Mouse (Mus musculus): ENCODE data around the gene Senp3. TPM values are rescaled to one million over a fixed set of nuclear protein-coding genes. Genes with fewer than 3 reads are reported as not detected.
A peak's percentile ranks its signal among the peaks of the same experiment; 100 is the strongest.
"Not testable (repeated sequence)": the region's sequence is repeated elsewhere in the genome, so short reads cannot be mapped to it uniquely, and the experiment has no call there.

Gene Senp3
- total RNA-seq (2021): 100 to 1,000 TPM; 101 to 122 TPM

DNA sequence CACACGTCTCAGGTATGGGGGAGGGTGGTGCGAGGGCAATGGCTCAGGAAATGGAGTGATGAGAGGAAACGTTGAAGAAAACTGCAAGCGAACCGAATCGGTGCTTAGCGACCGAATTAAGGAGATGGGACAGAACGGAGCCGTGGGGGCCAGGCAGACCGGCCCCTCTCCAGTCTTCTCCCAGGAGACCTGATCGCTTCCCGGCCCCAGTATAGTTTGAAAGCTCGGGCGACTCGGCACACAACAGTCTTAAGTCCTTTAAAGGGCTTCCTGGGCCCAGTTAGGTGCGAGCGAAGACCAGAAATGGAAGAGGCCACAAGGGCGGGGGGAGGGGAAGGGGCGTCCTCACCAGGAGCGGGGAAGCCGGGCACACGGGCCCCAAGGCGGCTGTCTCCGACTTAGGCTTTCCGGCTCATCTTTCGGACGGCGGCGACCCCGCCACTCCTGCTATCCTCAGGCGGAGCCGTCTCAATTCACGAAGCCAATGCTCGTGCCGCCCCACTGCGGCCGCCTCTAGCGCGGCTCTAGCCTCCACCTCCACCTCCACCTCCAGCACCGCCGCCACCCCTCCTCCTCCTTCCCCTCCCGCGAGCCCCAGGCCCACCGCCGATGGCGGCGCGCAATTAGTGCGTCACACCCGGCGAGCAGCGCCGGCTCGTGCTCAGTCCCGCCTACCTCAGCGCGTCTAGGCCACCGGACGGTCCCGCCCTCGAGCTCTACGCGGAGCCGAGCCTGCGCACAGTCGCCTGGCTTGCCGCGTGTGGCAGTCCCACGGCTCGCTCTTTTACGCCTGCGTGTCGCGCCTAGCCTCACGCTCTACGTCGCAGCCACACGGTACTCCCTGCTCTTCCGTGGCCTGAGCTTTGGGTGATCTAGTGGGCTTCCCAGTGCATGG is at the start of gene Senp3:
Gene Senp3, minus strand, starts transcription at position 771 of the 895 bp plus-strand sequence.
- DNase-seq: peak; percentile 97 to 98

- not testable (repeated sequence) for DNase-seq
These were observed 49.5 kb upstream of the Senp3 start for GRCm38 (mm10) chr11:69731408-69731807.

- DNase-seq: no peak
These were observed 47.2 kb upstream of the Senp3 start for GRCm38 (mm10) chr11:69729063-69729462.

- no peak for DNase-seq
These were observed 44.1 kb upstream of the Senp3 start for GRCm38 (mm10) chr11:69725951-69726350.

DNA sequence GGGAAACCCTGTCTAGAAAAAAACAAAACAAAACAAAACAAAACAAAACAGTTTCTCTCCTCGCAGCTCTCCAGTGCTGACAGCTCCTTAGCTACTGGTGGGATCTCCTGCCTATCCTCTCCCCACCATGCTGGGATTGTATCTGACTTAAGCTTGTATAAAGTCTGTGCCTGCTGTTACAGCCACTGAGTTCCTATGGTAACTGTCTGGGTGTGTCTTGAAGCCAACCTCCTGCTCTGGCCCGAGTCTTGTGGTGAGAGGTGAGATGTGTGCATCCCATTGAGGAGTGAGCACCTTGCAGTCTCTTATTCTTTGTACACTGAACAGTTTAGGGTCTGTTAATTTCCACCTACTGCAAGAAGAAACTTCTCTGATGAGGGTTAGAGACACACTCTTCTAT is 41.2 kb upstream of the Senp3 start:
- no peak for DNase-seq

DNA sequence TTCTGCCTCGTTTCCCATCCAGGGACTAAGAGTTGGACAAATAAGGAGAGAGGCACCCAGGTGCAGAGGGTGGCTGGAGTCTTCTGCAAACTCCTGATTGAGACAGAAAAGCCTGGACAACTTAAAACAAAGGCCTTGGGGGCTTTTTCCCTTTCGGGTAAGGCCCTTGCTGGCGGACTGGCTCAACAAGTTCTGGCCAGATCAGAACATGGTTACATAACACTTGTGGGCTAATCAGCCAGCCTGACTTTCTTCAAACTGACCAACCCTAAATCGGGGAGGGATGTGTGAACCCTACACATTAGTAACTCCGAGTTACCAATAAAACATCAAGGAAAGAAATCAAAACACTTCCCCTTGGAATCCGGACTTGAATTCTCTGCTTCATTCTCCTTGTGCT is 39.0 kb upstream of the Senp3 start:
- no peak for DNase-seq

DNA sequence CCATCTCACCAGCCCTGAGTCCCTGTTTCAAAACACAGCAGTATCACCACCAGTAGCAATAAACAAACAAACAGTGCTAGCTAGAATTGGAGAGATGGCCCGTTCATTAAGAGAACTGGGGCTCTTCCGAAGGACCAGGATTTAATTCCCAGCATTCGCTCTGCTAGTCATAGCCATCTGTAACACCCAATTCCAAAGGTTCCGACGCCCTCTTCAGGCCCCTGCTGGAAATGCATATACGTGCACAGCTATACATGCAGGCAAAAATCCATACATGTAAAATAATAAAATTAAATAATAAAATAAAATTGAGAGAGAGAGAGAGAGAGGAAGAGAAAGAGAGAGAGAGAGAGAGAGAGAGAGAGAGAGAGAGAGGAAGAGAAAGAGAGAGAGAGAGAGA is 37.5 kb upstream of the Senp3 start:
- DNase-seq: no peak

DNA sequence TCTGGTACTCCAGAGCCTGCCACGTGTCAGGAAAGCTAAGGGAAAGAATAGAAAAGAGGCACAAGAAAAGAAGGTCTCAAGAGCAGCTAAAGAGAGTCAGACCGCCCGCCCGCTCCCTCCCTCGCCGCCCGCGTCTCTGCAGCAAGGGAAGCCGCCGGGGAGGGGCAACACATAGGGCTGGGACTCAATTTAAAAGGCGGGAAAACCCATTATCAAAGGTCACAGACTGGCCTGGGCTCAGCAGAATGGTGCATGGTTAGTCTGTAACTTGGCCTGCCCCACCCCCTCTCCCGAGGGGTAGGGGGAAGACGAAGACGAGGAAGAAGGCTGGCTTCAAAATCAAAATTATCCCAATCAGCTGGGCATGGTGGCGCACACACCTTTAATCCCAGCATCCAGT is 36.8 kb upstream of the Senp3 start:
- DNase-seq: no peak

GRCm38 (mm10) chr11:69716953-69717352 is 35.1 kb upstream of the Senp3 start:
- DNase-seq: no peak

GRCm38 (mm10) chr11:69715929-69716328 is 34.0 kb upstream of the Senp3 start:
- DNase-seq: no peak

DNA sequence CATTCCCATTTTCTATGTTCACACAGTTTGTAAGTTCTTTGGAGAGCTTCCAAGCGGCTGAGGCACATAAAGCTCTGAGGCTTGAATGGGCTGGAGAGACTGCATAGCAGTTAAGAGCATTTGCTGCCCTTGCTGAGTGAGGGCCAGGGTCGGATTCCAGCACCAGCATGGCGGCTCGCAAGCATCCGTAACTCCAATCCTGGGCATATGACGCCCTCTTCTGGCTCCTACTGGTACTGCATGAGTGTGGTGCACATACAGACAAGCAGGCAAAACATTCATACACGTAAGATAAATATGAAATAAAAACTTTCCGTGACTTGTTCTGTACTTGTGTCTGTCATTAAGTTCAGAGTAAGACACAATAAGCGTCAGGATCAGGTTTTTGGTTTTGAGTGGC is 33.6 kb upstream of the Senp3 start:
- DNase-seq: no peak

GRCm38 (mm10) chr11:69714636-69715329 is 32.9 kb upstream of the Senp3 start:
- no peak for DNase-seq

- DNase-seq: no peak
These were observed 31.2 kb upstream of the Senp3 start for GRCm38 (mm10) chr11:69712954-69713672.

DNA sequence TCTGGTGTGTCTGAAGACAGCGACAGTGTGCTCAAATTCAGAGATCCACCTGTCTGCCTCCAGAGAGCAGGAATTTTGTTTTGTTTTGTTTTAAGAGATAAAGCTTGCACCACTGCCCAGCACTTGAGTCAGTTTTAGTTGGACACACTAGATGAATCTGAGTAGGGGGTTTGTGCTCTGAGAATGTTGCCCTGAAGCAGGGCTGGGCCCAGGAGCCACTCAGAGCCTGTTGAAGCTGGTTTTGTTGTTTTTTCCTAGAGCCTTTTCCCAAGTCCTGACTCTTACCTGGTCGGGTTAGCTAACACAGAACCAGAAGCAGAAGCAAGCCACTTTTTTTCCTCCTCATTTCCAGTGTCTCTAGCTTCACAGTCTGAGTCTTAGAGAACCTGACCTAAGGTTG is 29.2 kb upstream of the Senp3 start:
- no peak for DNase-seq

GRCm38 (mm10) chr11:69710470-69710869 is 28.6 kb upstream of the Senp3 start:
- DNase-seq: no peak

DNA sequence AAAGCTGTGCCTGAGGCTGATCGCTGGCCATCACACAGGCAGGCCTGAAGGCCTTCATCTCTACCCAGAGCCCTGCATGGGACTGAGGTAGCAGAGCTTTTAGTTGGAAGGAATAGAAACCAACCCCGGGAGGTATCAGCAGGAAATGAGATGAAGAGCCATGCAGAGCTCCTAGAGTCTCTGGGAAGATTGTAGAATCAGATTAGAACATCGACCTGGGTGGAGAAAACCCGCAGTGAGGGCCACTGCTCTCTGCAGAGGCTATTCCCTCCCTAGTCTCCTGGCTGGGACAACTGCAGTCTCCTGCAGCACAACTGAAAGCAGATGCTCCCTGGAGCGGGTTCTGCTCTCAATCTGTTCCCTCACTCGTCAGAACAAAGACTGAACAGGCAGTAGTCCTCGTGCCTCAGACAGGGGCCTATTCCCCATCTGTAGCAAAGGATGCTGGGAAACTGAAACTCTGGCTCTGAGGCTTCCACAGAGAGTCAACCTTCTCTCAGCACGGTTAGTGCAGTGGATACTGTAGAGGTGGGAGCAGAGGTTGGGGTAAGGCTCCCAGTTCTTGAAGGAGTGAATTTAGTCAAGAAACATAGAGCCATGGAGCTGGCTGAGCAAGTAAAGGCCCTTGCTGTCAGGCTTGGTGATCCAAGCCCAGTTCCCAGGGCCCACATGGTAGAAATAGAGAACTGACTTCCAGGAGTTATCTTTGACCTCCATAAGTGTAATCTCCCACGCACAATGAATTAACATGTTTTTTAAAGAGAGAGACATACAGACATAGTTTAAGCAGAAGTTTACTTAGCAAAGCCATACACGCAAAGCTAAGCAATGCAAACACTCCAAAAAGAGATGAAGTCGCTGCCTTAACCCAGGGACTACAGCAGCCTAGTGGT is 27.9 kb upstream of the Senp3 start:
- DNase-seq: peak; percentile 27 to 30

DNA sequence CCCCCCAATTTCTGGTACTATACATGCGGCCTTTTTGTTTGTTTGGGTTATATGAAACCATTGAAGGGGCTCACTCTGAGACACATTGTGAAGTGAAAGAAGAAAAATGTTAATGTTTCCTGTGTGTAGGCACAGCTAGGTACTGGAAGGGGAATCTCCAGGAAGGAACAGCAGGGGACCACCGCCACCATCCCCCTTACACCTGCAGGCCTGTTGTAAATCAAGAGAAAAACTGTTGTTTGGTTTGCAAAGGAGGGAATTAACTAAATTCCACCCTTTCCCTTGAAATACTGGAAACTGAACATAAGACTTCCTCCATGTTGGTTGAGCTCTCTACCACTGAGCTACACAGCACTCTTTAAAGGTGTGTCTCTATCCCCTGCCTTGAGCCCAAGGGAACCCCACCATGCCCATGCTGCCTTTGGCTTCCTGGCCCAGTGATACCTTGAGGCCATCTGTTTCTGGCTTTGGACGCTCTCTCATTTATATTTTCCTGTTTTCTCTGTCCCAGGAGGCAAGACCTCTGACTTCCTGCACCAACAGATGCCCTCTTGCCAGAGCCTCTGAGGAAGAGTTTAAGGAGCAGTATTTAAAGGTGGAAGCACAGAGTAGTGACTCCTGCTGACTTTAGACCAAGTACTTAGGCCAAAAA is 26.9 kb upstream of the Senp3 start:
- DNase-seq: no peak

DNA sequence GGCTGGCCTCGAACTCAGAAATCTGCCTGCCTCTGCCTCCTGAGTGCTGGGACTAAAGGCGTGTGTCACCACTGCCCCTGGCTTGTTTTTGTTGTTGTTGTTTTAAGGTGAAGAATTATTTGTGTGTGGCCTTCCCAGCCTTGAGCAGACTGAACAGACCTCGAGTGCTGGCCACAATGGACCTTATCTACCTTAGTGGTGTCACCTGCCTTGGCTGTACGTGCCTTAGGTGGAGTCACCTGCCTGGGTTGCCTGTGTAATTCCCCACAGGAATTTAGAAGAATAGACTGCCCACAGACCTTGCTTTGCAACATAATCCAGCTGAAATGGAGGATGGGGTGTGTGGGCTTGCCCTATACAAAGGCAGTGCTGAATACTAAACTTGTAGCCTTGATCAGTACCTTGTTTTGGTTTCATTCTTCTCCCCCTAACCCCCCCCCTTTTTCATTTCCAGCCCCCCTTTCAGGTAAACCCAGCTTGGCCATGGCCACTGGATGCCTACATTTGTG is 26.0 kb upstream of the Senp3 start:
- DNase-seq: no peak

DNA sequence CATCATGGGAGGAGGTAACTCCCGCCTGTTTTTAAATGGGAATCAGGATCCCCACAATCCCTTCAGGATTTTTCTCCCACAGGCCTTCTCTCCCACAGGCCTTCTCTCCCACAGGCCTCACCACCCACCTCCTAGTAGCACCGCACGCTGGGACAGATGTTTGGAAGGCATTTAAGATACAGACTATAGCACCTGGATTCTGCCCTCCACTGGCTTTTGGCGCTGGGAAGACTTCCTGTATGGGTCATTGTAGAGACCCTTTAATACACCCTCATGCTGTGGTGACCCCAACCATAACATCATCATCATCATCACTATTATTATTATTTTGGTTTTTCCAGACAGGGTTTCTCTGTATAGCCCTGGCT is 25.6 kb upstream of the Senp3 start:
- no peak for DNase-seq

- no peak for DNase-seq
These were observed 25.0 kb upstream of the Senp3 start for GRCm38 (mm10) chr11:69706775-69707479.

DNA sequence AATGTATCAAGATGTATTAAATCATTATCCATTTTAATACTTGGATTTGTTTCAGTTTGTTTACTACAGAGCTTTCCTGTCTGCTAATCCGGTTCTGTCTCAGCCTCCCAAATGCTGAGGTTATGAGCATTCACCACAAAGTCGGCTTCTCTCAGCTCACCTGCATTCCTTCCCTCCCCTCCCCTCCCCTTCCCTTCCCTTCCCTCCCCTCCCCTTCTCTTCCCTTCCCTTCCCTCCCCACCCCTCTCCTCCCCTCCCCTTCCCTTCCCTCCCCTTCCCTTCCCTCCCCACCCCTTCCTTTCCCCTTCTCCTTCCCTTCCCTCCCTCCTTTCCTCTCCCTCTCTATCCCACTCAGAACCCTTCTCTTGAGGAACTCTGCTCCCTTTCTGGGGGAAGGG is 22.7 kb upstream of the Senp3 start:
- no peak for DNase-seq
